Mouse (Mus musculus) lung, postnatal 36 days (tissue): ENCODE results near the gene Prepl.

Source experiments
- DNase-seq: peaks from one replicate; pipeline ENCODE4 v3.0.0; 2022; ENCODE audit warnings: mixed read lengths

Gene Prepl

GRCm38 (mm10) chr17:85070658-85071057 is 19.4 kb downstream of the Prepl start:
- no peak for DNase-seq

GRCm38 (mm10) chr17:85067331-85067730 is 22.7 kb downstream of the Prepl start:
- no peak for DNase-seq

DNA sequence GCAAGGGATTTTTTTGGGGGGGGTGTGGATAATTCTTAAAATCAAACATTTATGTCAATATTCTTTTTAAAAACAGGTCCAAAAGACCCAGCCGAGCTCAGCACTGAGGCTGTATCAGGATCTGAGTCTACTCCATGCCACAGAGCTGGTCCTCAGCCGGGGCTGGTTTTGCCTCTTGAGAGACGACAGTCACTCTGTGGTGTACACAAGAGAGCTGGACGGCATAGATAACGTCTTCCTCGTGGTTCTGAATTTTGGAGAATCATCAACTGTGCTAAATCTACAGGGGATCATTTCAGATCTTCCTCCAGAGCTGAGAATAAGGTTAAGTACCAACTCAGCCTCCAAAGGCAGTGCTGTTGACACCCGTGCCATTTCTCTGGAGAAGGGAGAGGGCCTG is 26.5 kb downstream of the Prepl start:
- DNase-seq, result no peak

- no peak for DNase-seq
Measured at GRCm38 (mm10) chr17:85059136-85059535, 30.9 kb downstream of the Prepl start.

GRCm38 (mm10) chr17:85058276-85058675 is 31.8 kb downstream of the Prepl start:
- no peak for DNase-seq

DNA sequence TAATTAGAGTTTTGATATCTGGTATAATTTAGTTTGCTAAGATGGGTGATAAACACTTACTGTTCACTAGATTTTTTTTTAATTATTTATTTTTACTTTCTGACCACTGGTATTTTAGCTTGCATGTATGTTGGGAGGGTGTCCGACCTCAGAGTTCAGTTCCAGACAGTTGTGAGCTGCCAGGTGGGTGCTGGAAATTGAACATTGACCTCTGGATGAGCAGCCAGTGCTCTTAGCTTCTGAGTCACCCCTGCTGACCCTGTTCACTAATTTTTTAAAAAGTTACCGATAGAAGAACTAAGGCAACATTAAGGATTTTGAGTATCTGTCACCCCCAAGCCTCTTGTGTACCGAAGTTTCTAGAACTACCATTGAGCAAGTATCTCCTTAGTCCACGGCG is 41.7 kb downstream of the Prepl start:
- no peak for DNase-seq

- DNase-seq, result no peak
Measured at GRCm38 (mm10) chr17:85045160-85045559, 44.9 kb downstream of the Prepl start.

DNA sequence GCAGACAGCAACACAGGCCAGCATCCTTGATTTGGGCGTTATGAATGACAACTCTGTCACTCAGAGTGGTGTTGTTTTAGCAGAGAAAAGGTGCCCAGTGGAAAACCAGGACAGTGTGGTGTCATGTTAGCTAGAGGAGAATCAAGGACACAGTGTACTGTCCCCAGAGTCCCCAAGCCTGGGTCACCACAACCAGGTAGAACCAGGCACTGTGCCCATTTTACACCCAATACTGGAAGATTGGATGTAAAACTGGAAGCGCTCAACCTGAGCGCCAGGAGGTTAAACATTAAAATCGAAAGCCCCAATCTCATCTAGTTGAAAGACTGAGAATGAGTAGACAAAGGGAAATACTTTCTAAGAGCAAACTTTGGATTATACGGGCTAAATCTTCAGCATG is 45.6 kb downstream of the Prepl start:
- no peak for DNase-seq

DNA sequence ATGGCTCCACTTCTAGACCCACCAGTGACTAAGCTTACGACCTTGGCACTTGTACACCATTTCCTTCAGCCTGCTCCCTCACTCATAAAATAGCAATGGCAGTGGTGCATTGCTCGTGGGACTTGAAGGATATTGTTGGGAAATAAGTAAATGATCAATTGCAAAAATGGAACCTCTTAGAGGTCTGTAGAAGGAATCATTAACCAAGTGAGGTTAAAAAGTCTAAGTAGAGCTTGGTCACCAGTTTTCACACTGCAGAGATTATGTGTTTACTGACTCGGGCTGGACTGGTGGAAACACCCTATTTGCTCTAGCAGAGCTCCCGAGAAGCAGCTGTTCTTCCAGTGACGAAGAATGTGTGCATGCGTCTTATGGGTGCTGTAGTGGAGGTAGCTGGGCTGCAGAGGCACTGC is 46.6 kb downstream of the Prepl start:
- DNase-seq, result no peak

- no peak for DNase-seq
Measured at GRCm38 (mm10) chr17:85042419-85042818, 47.6 kb downstream of the Prepl start.

DNA sequence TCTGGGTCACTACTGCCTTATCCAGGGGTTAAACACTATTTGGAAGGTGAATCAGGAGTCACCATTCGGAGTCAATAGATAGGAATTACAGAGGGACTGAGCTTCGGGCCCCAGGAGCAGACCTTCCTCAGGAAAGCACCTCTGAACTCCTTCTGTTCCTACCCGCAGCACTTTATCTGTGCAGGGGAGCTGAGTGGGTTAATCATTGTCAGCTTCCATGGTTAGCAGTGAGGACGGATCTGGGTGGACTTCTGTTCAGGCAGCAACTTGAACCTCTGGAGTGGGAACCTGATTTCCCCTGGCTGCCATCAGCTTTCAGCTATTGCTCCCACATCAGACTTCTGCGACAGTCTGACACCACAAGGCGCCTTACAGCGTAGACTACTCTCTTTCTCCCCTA is 49.1 kb downstream of the Prepl start:
- DNase-seq, result no peak

GRCm38 (mm10) chr17:85038761-85039160 is 51.3 kb downstream of the Prepl start:
- no peak for DNase-seq

GRCm38 (mm10) chr17:85038311-85038710 is 51.7 kb downstream of the Prepl start:
- no peak for DNase-seq

- no peak for DNase-seq
Measured at GRCm38 (mm10) chr17:85037855-85038254, 52.2 kb downstream of the Prepl start.

DNA sequence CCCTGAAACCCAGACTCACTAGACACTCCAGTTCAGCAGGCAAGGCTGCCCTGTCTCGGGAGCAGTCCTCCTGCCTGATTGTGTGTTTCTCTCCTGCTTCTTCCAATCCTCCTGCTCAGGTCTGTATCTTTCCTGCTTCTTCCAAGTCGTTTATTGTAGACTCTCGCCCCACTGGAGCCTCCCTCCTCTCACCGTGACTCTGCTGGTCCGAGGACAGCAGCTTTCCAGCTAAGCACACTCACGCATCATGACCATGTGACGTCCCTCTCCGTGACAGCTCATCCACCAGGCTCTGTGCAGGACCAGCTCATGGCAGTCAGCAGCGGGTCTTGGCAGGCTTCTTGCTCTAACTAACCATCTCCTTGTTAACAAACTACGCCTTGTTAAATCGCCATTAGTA is 56.0 kb downstream of the Prepl start:
- DNase-seq, result no peak

- no peak for DNase-seq
Measured at GRCm38 (mm10) chr17:85033087-85033486, 57.0 kb downstream of the Prepl start.

DNA sequence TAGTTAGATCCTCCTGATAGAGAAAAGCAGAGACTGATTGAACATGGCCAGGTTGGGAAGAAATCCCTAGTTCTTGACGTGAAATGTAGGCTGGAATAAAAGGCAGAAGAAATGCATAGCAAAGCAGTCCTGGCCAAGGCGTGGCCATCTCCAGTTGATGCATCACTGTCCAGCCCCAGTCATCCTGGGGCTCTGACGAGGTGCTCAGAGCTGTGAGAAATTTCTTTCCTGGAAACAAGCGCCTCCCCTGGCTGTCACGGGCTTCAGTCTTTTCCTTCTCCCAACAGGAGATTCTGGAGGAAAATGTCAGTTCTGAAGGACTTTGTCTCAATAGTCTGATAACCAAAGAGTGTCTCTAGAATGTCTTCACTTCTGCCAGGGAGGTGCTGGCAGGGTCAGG is 59.4 kb downstream of the Prepl start:
- DNase-seq, result no peak

DNA sequence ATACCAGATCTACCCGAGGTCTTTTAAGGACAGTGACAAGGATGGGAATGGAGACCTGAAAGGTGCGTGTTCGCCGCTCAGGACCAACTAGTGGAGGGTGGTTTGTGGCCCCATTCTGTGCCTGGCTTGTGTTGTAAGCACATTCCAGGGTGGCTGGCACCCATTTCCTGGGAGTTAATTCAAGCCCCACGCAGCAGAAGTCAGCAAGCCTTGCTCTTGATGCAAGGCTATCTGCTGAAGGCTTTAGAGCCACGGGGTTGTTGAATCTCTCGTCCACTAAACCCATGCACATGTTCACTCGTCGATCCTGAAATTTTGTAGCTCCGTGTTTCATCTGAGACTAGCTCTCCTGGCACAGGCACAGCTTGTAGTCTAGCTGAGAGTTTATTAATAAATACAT is 61.2 kb downstream of the Prepl start:
- no peak for DNase-seq

DNA sequence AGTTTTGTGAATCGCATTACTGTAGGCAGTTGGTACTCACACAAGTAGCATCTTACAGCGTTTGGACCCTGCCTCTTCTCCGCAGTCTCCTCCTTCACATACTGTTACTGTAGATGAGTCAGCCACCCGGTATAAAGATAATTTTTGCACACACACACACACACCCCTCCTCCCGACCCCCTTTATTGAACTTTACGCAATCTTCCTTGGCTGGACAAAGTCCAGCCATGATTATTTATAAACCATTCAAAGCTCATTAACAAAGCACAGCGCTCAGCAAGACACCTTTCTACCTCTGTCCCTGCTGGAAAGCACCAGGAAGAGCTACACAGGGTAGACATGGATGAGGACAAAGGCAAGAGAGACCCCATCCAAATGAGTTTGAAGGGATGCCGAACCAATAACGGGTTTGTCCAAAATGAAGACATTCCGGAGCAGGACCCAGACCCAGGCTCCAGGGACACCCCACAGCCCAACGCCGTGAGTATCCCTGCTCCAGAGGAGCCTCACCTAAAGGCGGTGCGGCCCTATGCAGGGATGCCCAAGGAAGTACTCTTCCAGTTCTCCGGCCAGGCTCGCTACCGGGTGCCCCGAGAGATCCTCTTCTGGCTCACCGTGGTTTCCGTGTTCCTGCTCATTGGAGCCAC is 61.8 kb downstream of the Prepl start, which contains the start of gene Slc3a1:
Gene Slc3a1 (plus strand): TSS at position 284 of the 647 bp plus-strand sequence.
- DNase-seq, result no peak

GRCm38 (mm10) chr17:85027247-85027646 is 62.8 kb downstream of the Prepl start:
- no peak for DNase-seq

- no peak for DNase-seq
Measured at GRCm38 (mm10) chr17:85026436-85026835, 63.6 kb downstream of the Prepl start.

DNA sequence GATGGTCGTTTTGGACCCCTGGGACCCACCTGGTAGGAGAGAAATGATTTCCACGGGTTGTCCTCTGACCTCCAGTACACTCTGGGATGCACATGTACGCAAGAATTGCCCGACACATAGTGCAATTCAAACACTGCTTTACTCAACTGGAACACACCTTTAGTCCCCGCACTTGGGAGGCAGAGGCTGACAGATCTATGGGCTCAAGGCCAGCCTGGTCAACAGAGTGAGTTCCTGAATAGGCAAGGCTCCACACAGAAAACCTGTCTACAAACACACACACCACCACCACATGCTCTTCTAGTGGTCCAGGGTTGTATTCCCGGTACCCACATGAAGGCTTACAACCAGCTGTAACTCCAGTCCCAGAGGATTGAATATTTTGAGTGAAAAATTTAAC is 64.9 kb downstream of the Prepl start:
- peak; percentile 20 for DNase-seq

DNA sequence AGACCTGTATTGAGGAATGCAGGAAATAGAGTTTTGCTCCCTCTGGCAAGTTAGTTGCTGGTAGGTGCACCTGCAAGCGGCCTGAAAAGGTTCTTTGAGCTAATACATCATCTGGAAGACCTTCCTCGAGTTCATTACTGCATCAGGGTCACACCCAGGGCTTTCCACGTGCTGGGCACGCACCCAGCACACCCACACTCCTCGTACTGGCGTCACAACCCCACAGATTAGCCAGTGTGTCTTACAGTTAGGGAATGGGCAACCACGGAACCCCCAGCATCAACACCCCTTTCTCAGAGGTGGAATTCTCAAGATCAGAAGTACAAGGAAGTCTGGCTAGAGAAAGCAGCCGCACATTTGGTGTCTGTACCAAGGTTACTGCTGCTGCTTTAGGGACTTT is 65.8 kb downstream of the Prepl start:
- DNase-seq, result no peak

DNA sequence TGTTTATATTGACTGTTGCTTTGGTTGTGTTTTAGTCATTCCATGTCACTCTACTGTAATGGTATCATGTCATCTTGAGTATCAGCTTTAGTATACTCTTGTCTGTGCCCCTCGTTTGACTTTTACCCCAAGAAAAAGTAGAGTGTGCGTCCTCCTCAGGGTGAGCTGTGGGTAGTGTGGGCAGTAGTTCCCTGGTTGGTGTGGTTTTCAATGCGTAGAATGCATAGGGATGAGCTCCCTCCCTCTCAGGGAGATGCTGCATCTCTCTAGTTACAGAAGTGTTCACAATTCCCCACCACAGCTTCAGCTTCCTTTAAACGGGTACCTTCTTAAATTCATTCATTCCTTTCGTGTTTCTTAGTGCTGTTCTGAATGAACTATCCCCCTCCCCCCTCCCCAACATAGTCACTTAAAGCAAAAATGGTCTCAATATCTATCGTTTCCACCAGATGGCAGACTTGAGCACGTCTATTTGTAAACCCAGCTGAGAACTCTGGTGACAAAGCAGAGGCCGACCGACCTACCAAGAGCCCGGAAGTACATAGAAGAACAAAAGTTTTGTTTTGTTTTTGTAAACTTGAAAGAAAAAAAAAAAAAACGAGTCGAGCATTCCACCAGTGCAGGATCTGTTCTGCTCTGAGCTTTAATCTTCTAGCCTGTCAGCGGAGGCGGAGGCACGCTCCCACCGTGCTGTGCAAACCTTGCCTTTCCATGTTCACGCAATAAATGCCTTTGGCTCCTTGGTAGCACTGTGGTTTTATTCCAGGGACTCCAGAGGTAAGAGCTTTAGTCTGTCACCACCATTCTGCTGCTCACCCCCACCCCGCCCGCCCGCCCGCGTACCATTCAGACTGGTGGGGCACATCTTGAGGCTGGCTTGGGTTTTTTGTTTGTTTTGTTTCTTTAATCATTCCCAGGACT is 66.5 kb downstream of the Prepl start:
- DNase-seq, result peak; percentile 86
